Mouse (Mus musculus): ENCODE measurements around the gene Tor1aip2.

The Tor1aip2 gene

DNA sequence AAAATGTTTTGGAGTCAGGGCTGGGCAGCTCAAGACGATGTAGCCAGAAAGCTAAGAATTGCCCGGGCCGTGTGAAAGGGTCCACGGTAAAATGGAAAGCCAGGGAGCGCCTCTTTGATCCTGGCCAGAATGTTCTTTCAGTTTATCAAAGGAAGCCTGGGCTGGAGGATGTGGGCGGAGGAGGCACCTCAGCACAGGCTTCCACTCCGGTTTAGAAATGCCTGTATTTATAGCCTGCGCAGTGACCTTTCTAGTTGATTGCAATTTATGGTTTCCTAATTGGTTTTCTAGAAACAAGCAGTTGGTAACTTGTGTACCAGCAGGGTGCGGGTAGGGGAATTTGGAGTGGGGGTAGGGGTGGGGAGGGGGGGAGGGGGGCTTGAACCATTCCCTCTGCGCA lies 73.2 kb downstream of the Tor1aip2 start:
- no peak for DNase-seq (ENCODE audit: low read depth, low spot score)

DNA sequence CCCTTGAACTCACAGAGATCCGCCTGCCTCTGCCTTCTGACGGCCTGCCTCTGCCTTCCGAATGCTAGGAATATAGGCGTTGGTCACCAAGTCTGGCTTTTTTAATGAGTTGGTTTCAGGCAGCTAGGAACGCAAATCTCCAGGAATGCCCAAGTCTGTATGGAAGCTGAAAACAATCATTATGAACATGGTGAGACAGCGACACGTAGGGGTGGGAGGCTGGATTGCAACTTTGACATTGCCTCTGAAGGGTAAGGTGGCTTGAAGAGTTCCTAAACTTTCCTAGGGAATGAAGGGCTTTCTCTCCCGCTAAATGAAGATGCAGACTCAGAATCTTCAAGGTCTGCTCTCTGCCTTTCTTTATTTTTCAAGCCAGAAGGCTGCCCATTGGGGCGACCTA lies 75.9 kb downstream of the Tor1aip2 start:
- no peak for DNase-seq (ENCODE audit: low read depth, low spot score)

DNA sequence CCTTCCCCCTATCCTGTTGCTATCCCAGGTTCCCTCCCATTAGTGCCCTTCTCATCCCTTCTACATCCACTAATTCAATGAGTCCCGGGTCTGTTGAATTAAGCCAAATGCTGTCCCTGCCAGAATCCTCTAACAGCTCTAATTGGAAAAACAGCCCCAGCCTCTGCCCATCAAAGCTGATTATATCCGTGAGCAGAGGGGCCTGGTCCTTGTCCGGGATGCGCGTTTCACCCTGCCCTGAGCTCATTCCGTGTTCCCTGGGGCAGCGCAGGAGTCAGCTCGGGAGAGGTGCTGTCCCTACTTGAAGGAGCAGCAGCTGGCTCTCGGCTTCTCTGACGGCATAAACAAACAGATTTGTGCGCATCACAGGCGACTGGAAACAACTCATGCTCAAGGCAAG lies 76.5 kb downstream of the Tor1aip2 start:
- DNase-seq (ENCODE audit: low read depth, low spot score), result no peak

DNA sequence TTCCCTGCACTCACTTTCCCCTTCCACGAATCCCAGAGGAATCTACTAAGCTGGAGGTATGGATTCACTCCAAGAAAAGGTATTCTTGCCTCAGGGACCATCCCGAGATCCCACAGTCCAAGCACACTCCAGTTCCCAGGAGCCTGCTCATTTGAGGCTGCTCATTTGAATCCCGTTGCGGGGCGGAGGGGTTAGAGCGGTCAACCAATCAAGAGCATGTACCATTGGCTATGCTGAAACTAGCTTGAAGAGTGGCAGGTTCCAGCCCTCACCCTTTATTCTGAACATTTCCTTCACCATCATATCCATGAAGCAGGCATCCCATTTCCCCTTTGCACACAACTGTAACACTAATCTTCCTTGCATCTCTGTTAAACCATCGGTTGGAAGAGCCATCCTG lies 76.9 kb downstream of the Tor1aip2 start:
- DNase-seq (ENCODE audit: low read depth, low spot score), result no peak

DNA sequence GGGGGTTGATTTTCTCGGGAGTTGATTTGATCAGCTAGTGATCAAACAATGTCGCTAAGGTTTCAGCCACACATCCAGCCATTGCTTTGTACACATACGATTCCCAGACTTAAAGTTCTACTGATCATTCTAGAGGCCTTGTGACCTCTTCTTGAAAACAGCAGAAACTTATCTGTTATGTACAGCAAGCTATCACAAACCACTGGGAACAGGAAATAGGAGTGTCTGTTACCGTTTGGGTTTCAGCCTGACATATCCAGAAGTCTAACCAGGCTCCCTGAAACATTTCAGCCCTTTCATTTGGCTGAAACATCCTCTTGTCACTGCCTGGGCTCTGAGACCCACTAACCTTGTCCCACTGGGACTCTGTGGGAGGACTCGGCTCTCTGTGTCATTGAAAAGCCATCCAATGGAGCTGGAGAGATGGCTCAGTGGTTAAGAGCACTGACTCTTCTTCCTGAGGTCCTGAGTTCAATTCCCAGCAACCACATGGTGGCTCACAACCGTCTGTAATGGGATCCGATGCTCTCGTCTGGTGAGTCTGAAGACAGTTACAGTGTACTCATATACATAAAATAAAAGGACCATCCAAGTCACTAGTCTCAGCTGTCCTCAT lies 78.8 kb downstream of the Tor1aip2 start:
- DNase-seq (ENCODE audit: low read depth, low spot score), result no peak

DNA sequence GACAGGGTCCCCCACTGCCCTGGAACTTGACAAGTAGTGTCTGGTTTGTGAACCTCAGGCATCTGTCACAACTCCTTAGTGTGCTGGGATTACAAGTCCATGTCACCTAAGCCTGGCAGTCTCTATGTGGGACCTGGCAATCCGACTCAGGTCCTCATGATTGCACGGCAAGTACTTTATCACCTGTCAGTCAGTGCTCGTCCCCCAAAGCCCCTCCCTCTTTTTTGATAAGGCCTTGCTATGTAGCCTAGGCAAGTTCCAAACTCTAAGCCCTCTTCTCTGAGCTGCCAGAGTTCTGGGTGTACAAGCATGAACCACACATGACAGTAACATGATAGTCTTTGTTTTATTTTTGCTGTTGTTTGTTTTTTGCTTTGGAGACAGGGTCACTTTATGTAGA lies 81.6 kb downstream of the Tor1aip2 start:
- DNase-seq (ENCODE audit: low read depth, low spot score), result no peak

All from skeletal muscle tissue, adult 2 months (tissue).